Comparison of ENCODE assay signal across 8 mouse cellular contexts in genomic region chr13:76017465-76017864, GRCm38 (mm10). TPM values are rescaled to one million over a fixed set of nuclear protein-coding genes. Genes with fewer than 3 reads are reported as not detected.
DNase-seq lines count a peak whose midpoint lies in the region; ATAC-seq and TF ChIP-seq lines count a peak whose summit lies in the region.

No protein-coding gene starts in this region.

- WGBS in intestine, postnatal 0 days = 54% methylated on average over 4 of the region's 4 CpGs
- 77% methylated on average over 4 of the region's 4 CpGs for WGBS in neural tube, embryonic 14.5 days

- peak overlapping the region; percentile 97; the same call in 1 of the 2 replicates for H3K9ac ChIP-seq in ES-E14 (ENCODE audit: insufficient read depth, low read depth, low read length, poor library complexity, severe bottlenecking)
- peak overlapping the region; percentile 87 for H3K9ac ChIP-seq in intestine, postnatal 0 days (ENCODE audit: low read depth, low read length)
- H3K9ac ChIP-seq in neural tube, embryonic 14.5 days (replicated peaks; ENCODE audit: low read depth, low read length) = peak overlapping the region; percentile 90

- no peak for ATAC-seq in intestine, postnatal 0 days
- ATAC-seq in neural tube, embryonic 14.5 days (ENCODE audit: low read depth) = no peak

- no peak for TF ChIP-seq CTCF in gastrocnemius, adult 2 months (IDR thresholded peaks at IDR 0.05)
- TF ChIP-seq CTCF in intestine, postnatal 0 days (IDR thresholded peaks at IDR 0.05; ENCODE audit: low read depth) = no peak

- in situ Hi-C loops in ES-E14 (cut with MboI; ENCODE audit: low sequenced_read_pairs in 2 of 2, unreplicated experiment in 2 of 2) = no loop called here

- no peaks in the 10 kb centered on the region for H3K9me3 ChIP-seq in ES-E14 (ENCODE audit: control insufficient read depth, insufficient read depth, low read depth, low read length)
- no peaks in the 10 kb centered on the region for H3K9me3 ChIP-seq in erythroblast, embryonic 14.5 days (ENCODE audit: control insufficient read depth, low read length)
- no peaks in the 10 kb centered on the region for H3K9me3 ChIP-seq in intestine, postnatal 0 days (ENCODE audit: control insufficient read depth)
- H3K9me3 ChIP-seq in neural tube, embryonic 14.5 days (ENCODE audit: control insufficient read depth, low read length) = no peaks in the 10 kb centered on the region

- no peak for DNase-seq in gastrocnemius, adult 2 months
- DNase-seq in gastrocnemius, adult 18-20 months (ENCODE audit: low spot score) = no peak
- DNase-seq in ES-E14 (ENCODE audit: low read depth, low spot score) = no peak
- no peak for DNase-seq in frontal cortex, postnatal 10 days (ENCODE audit: low spot score in 2 of 2)
- no peak for DNase-seq in cerebellum, postnatal 25 days

- H3K4me3 ChIP-seq in gastrocnemius, adult 2 months = peak overlapping the region; percentile 97
- peak overlapping the region; percentile 37 to 82; a peak in 3 of 4 replicates for H3K4me3 ChIP-seq in ES-E14 (ENCODE audit: insufficient read depth in 1 of 2, low read depth in 1 of 2, low read length in 2 of 2, poor library complexity in 1 of 2, severe bottlenecking in 1 of 2)
- peak overlapping the region; percentile 83 for H3K4me3 ChIP-seq in erythroblast, embryonic 14.5 days (replicated peaks)
- H3K4me3 ChIP-seq in intestine, postnatal 0 days (ENCODE audit: low read depth, low read length) = peak overlapping the region; percentile 75
- H3K4me3 ChIP-seq in neural tube, embryonic 14.5 days (ENCODE audit: low read depth, low read length) = peak overlapping the region; percentile 74

- H3K27ac ChIP-seq in gastrocnemius, adult 2 months = peak overlapping the region; percentile 97
- no peak overlapping the region for H3K27ac ChIP-seq in ES-E14 (ENCODE audit: insufficient read depth, low read depth, low read length, poor library complexity, severe bottlenecking)
- no peak overlapping the region for H3K27ac ChIP-seq in intestine, postnatal 0 days (ENCODE audit: low read depth, low read length)
- H3K27ac ChIP-seq in neural tube, embryonic 14.5 days (ENCODE audit: low read depth, low read length) = peak overlapping the region; percentile 96

- H3K4me1 ChIP-seq in ES-E14 (ENCODE audit: control insufficient read depth in 2 of 2, insufficient read depth in 2 of 2, low read length in 2 of 2, poor library complexity in 1 of 2) = no peaks in the 10 kb centered on the region
- H3K4me1 ChIP-seq in erythroblast, embryonic 14.5 days (ENCODE audit: control insufficient read depth) = peaks cover 41% of the 10 kb centered on the region
- no peaks in the 10 kb centered on the region for H3K4me1 ChIP-seq in intestine, postnatal 0 days (replicated peaks; ENCODE audit: control insufficient read depth, insufficient read depth, low read length)
- H3K4me1 ChIP-seq in neural tube, embryonic 14.5 days (ENCODE audit: control insufficient read depth, insufficient read depth, low read length) = peaks cover 3% of the 10 kb centered on the region; the same call in 1 of the 2 replicates

- intact Hi-C loops in gastrocnemius, adult 2 months (cut with DNase I) = no loop called here

- peak overlapping the region; percentile 70 for H3K4me2 ChIP-seq in intestine, postnatal 0 days (replicated peaks; ENCODE audit: low read depth)
- peak overlapping the region; percentile 61 for H3K4me2 ChIP-seq in neural tube, embryonic 14.5 days (ENCODE audit: low read depth, low read length)

- H3K27me3 ChIP-seq in erythroblast, embryonic 14.5 days (ENCODE audit: control insufficient read depth) = no peaks in the 10 kb centered on the region
- H3K27me3 ChIP-seq in intestine, postnatal 0 days (replicated peaks; ENCODE audit: control insufficient read depth, insufficient read depth, low read length) = no peaks in the 10 kb centered on the region
- no peaks in the 10 kb centered on the region for H3K27me3 ChIP-seq in neural tube, embryonic 14.5 days (ENCODE audit: control insufficient read depth, insufficient read depth, low read length)

- H3K36me3 ChIP-seq in ES-E14 (ENCODE audit: control insufficient read depth, insufficient read depth, low read length, poor library complexity, severe bottlenecking) = no peaks in the 10 kb centered on the region
- peaks cover 16% of the 10 kb centered on the region for H3K36me3 ChIP-seq in erythroblast, embryonic 14.5 days (ENCODE audit: control insufficient read depth)
- H3K36me3 ChIP-seq in intestine, postnatal 0 days (ENCODE audit: control insufficient read depth, insufficient read depth) = no peaks in the 10 kb centered on the region
- H3K36me3 ChIP-seq in neural tube, embryonic 14.5 days (ENCODE audit: control insufficient read depth, insufficient read depth, low read length) = no peaks in the 10 kb centered on the region

TF ChIP-seq in ES-E14, 5 proteins besides CTCF, POLR2A, EP300 and RAD21:
- no peak for TF ChIP-seq CHD2 (IDR thresholded peaks at IDR 0.05; ENCODE audit: low read depth, low read length)
- no peak for TF ChIP-seq MAFK (IDR thresholded peaks at IDR 0.05; ENCODE audit: insufficient read depth, low read depth, low read length)
- TF ChIP-seq ZNF384 (IDR thresholded peaks at IDR 0.05; ENCODE audit: low read depth, low read length) = no peak
- TF ChIP-seq ZC3H11A (IDR thresholded peaks at IDR 0.05; ENCODE audit: borderline replicate concordance, low read depth, low read length) = no peak
- no peak for TF ChIP-seq HCFC1 (IDR thresholded peaks at IDR 0.05; ENCODE audit: borderline replicate concordance, insufficient read depth, low read length)

RNA-seq across cellular contexts. Expression of gene Rfesd, which starts 1.1 kb away (rescaled TPM):
- 10 to 100 TPM; 20.1 to 24.0 TPM for total RNA-seq in gastrocnemius, adult 2 months (2021)
- 10 to 100 TPM; 22.3 to 22.7 TPM for total RNA-seq in gastrocnemius, adult 18-20 months (2021)
- 6.5 and 8.9 TPM in 2 replicates for total RNA-seq in ES-E14 (2012; rRNA removed)
- 0.90 and 1.3 TPM in 2 replicates for polyA plus RNA-seq in erythroblast, embryonic 14.5 days (2012)
- 16.6 and 16.7 TPM in 2 replicates for polyA plus RNA-seq in intestine, postnatal 0 days (2015; fragmentation: Nextera tagmentation; extraction: Ambion mirVana)
- 18.6 and 23.4 TPM in 2 replicates for polyA plus RNA-seq in neural tube, embryonic 14.5 days (2014; fragmentation: Nextera tagmentation; extraction: Ambion mirVana)

RNA-seq across cellular contexts. Expression of gene Gpr150, which starts 39.3 kb away (rescaled TPM):
- not detected for total RNA-seq in gastrocnemius, adult 2 months (2021)
- total RNA-seq in gastrocnemius, adult 18-20 months (2021) = not detected
- total RNA-seq in ES-E14 (2012; rRNA removed) = 0.11 and 0.27 TPM in 2 replicates
- 0.62 and 0.78 TPM in 2 replicates for polyA plus RNA-seq in erythroblast, embryonic 14.5 days (2012)
- polyA plus RNA-seq in intestine, postnatal 0 days (2015; fragmentation: Nextera tagmentation; extraction: Ambion mirVana) = 0.07 and 0.09 TPM in 2 replicates
- polyA plus RNA-seq in neural tube, embryonic 14.5 days (2014; fragmentation: Nextera tagmentation; extraction: Ambion mirVana) = 2.6 and 3.0 TPM in 2 replicates

RNA-seq across cellular contexts. Expression of gene Spata9, which starts 50.5 kb away (rescaled TPM):
- not detected for total RNA-seq in gastrocnemius, adult 2 months (2021)
- total RNA-seq in gastrocnemius, adult 18-20 months (2021) = not detected
- total RNA-seq in ES-E14 (2012; rRNA removed) = not detected in 2 replicates
- not detected in 2 replicates for polyA plus RNA-seq in erythroblast, embryonic 14.5 days (2012)
- 0.39 and 0.51 TPM in 2 replicates for polyA plus RNA-seq in intestine, postnatal 0 days (2015; fragmentation: Nextera tagmentation; extraction: Ambion mirVana)
- 2.9 and 3.4 TPM in 2 replicates for polyA plus RNA-seq in neural tube, embryonic 14.5 days (2014; fragmentation: Nextera tagmentation; extraction: Ambion mirVana)

Comparison
In these comparisons a context has a peak if more than half of its experiments do, and no peak if none do; other contexts are left out.
1. H3K27ac ChIP-seq: peak in gastrocnemius, adult 2 months (single experiment) and neural tube, embryonic 14.5 days (single experiment); none in ES-E14 (single experiment) and intestine, postnatal 0 days (single experiment).
2. Peak in every context shown above with its lines, with median percentiles within 50 percentile points of each other: H3K4me3 ChIP-seq and H3K9ac ChIP-seq.